21 mouse cellular contexts compared by ENCODE assay signal in genomic region chr2:27268325-27268724, GRCm38 (mm10). TPM values are rescaled to one million over a fixed set of nuclear protein-coding genes. Genes with fewer than 3 reads are reported as not detected.
DNase-seq lines count a peak whose midpoint lies in the region; ATAC-seq and TF ChIP-seq lines count a peak whose summit lies in the region.
"Had no signal": no experiment of that assay in that cellular context is flagged by ENCODE, and none has a peak within 500 bp of the region (broad histone marks: within the 10 kb centered on the region; RNA-seq: fewer than 3 reads in every experiment).

No protein-coding gene starts in this region.

- H3K4me3 ChIP-seq in gastrocnemius, adult 2 months: no peak overlapping the region
- H3K4me3 ChIP-seq in heart, embryonic 13.5 days: no peak overlapping the region
- no peak overlapping the region for H3K4me3 ChIP-seq in heart, adult 2 months
- no peak overlapping the region for H3K4me3 ChIP-seq in heart, postnatal 0 days (ENCODE audit: low read depth, low read length)
- H3K4me3 ChIP-seq: embryonic facial prominence, embryonic 15.5 days; erythroblast, embryonic 14.5 days; forebrain, embryonic 15.5 days; hindbrain, embryonic 15.5 days had no signal

- WGBS in heart, embryonic 13.5 days: 20% methylated on average over 2 of the region's 2 CpGs
- WGBS in heart, adult 2 months: 20% methylated on average over 2 of the region's 2 CpGs
- 11% methylated on average over 2 of the region's 2 CpGs for WGBS in heart, postnatal 0 days

- peaks cover 20% of the 10 kb centered on the region for H3K4me1 ChIP-seq in heart, embryonic 13.5 days
- no peaks in the 10 kb centered on the region for H3K4me1 ChIP-seq in heart, adult 2 months (ENCODE audit: control insufficient read depth, insufficient read depth, low read length)
- peaks cover 9% of the 10 kb centered on the region for H3K4me1 ChIP-seq in heart, postnatal 0 days (ENCODE audit: control insufficient read depth, insufficient read depth)
- H3K4me1 ChIP-seq: embryonic facial prominence, embryonic 15.5 days; forebrain, embryonic 15.5 days; hindbrain, embryonic 15.5 days had no signal

- peak overlapping the region; percentile 54 for H3K9ac ChIP-seq in heart, embryonic 13.5 days
- H3K9ac ChIP-seq in heart, adult 2 months (ENCODE audit: low read depth, low read length): no peak overlapping the region
- H3K9ac ChIP-seq in heart, postnatal 0 days (replicated peaks; ENCODE audit: low read depth, low read length): no peak overlapping the region
- H3K9ac ChIP-seq: embryonic facial prominence, embryonic 15.5 days; forebrain, embryonic 15.5 days; hindbrain, embryonic 15.5 days had no signal

- peaks cover 61% of the 10 kb centered on the region for H3K36me3 ChIP-seq in heart, embryonic 13.5 days
- no peaks in the 10 kb centered on the region for H3K36me3 ChIP-seq in heart, adult 2 months (ENCODE audit: control insufficient read depth, insufficient read depth, low read length)
- H3K36me3 ChIP-seq in heart, postnatal 0 days (replicated peaks; ENCODE audit: control insufficient read depth, insufficient read depth, low read length): peaks cover 17% of the 10 kb centered on the region

- no peak for TF ChIP-seq CTCF in gastrocnemius, adult 2 months (IDR thresholded peaks at IDR 0.05)
- no peak for TF ChIP-seq CTCF in heart, adult 2 months (IDR thresholded peaks at IDR 0.05)
- TF ChIP-seq CTCF in heart, postnatal 0 days (IDR thresholded peaks at IDR 0.05; ENCODE audit: low read depth): no peak

- TF ChIP-seq EP300 in heart, adult 2 months (IDR thresholded peaks at IDR 0.05; ENCODE audit: insufficient read depth, low read depth, low read length): no peak
- no peak for TF ChIP-seq EP300 in heart, postnatal 0 days (IDR thresholded peaks at IDR 0.05; ENCODE audit: low read depth)

- H3K27me3 ChIP-seq in heart, embryonic 13.5 days (replicated peaks): no peaks in the 10 kb centered on the region
- no peaks in the 10 kb centered on the region for H3K27me3 ChIP-seq in heart, adult 2 months (ENCODE audit: control insufficient read depth, insufficient read depth, low read length)
- no peaks in the 10 kb centered on the region for H3K27me3 ChIP-seq in heart, postnatal 0 days (ENCODE audit: control insufficient read depth, insufficient read depth, low read length)
- H3K27me3 ChIP-seq: embryonic facial prominence, embryonic 15.5 days; forebrain, embryonic 15.5 days; hindbrain, embryonic 15.5 days had no signal

- ATAC-seq in heart, embryonic 13.5 days (ENCODE audit: extremely low read depth, insufficient number of reproducible peaks, low FRiP score, low TSS enrichment): no peak
- ATAC-seq in heart, postnatal 0 days (ENCODE audit: insufficient read depth, low read depth): peak; percentile 60
- ATAC-seq: CD4-positive, CD25-positive, alpha-beta regulatory T cell, adult 4 months; forebrain, embryonic 15.5 days; intestine, embryonic 16.5 days had no signal

- intact Hi-C loops in gastrocnemius, adult 2 months (cut with DNase I): no loop called here
- intact Hi-C loops in gastrocnemius, postnatal 36 days (cut with DNase I): no loop called here
- intact Hi-C loops in heart, adult 2 months (cut with DNase I): no loop called here
- intact Hi-C loops in heart, postnatal 25 days (cut with DNase I): no loop called here

- H3K27ac ChIP-seq in gastrocnemius, adult 2 months: no peak overlapping the region
- H3K27ac ChIP-seq in heart, embryonic 13.5 days (replicated peaks): peak overlapping the region; percentile 75
- no peak overlapping the region for H3K27ac ChIP-seq in heart, adult 2 months
- H3K27ac ChIP-seq in heart, postnatal 0 days (ENCODE audit: low read depth): no peak overlapping the region
- H3K27ac ChIP-seq: embryonic facial prominence, embryonic 15.5 days; forebrain, embryonic 15.5 days; hindbrain, embryonic 15.5 days had no signal

- no peaks in the 10 kb centered on the region for H3K79me2 ChIP-seq in heart, adult 2 months (replicated peaks; ENCODE audit: control insufficient read depth, insufficient read depth, low read length)

- TF ChIP-seq POLR2A in heart, adult 2 months (IDR thresholded peaks at IDR 0.05; ENCODE audit: insufficient read depth, low read depth, low read length): no peak

- peaks cover 4% of the 10 kb centered on the region; the same call in 1 of the 2 replicates for H3K9me3 ChIP-seq in heart, embryonic 13.5 days
- H3K9me3 ChIP-seq in heart, postnatal 0 days (replicated peaks; ENCODE audit: control insufficient read depth, low read length): no peaks in the 10 kb centered on the region
- H3K9me3 ChIP-seq: embryonic facial prominence, embryonic 15.5 days; forebrain, embryonic 15.5 days; G1E; hindbrain, embryonic 15.5 days had no signal

- peak; percentile 11 for DNase-seq in gastrocnemius, adult 2 months
- DNase-seq in gastrocnemius, postnatal 36 days: no peak
- no peak for DNase-seq in heart, adult 2 months
- peak; percentile 26 for DNase-seq in heart, postnatal 0 days (ENCODE audit: low spot score)
- DNase-seq in heart, postnatal 25 days (ENCODE audit: low spot score): no peak
- DNase-seq in MN1 (ENCODE audit: low spot score): peak; percentile 18
- DNase-seq: adrenal gland, postnatal 10 days; B cell, adult 2 months; cerebellum, adult 11 months; cerebellum, adult 8-10 months; cerebellum, postnatal 14 days; embryo, embryonic 11 days; gastrocnemius, postnatal 10 days had no signal

- no peak overlapping the region for H3K4me2 ChIP-seq in heart, embryonic 13.5 days
- H3K4me2 ChIP-seq in heart, postnatal 0 days (ENCODE audit: low read depth, low read length): no peak overlapping the region
- H3K4me2 ChIP-seq: embryonic facial prominence, embryonic 15.5 days; forebrain, embryonic 15.5 days; hindbrain, embryonic 15.5 days had no signal

RNA-seq across cellular contexts. Expression of gene Sardh, which starts 20.2 kb away (rescaled TPM):
- total RNA-seq in gastrocnemius, adult 2 months (2021): 1 to 10 TPM in 1 of 2 experiments, under 1 TPM in 1; 0.84 to 1.2 TPM
- total RNA-seq in gastrocnemius, postnatal 36 days (2021): 1 to 10 TPM in 1 of 2 experiments, under 1 TPM in 1; 0.82 to 1.4 TPM
- 17.3 and 18.2 TPM in 2 replicates for polyA plus RNA-seq in heart, embryonic 13.5 days (2015; fragmentation: Nextera tagmentation; extraction: Ambion mirVana)
- 1 to 10 TPM; 4.7 to 6.5 TPM for total RNA-seq in heart, adult 2 months (2021)
- polyA plus RNA-seq in heart, adult 2 months (2012; rRNA removed): 18.0 and 19.1 TPM in 2 replicates
- 31.6 and 46.8 TPM in 2 replicates for total RNA-seq in heart, postnatal 0 days (2014; rRNA removed; ENCODE audit: low replicate concordance)
- 18.1 and 20.7 TPM in 2 replicates for polyA plus RNA-seq in heart, postnatal 0 days (2015; fragmentation: Nextera tagmentation; extraction: Ambion mirVana)
- total RNA-seq in heart, postnatal 25 days (2021): 10 to 100 TPM in 1 of 2 experiments, 1 to 10 TPM in 1; 9.7 to 10.2 TPM
- polyA plus RNA-seq: G1E had no signal

Comparison
In these comparisons a context has a peak if more than half of its experiments do, and no peak if none do; other contexts are left out.
1. DNase-seq: peak in gastrocnemius, adult 2 months (single experiment), heart, postnatal 0 days (single experiment) and MN1 (single experiment); none in gastrocnemius, postnatal 36 days (0 of 2), heart, adult 2 months (0 of 2) and heart, postnatal 25 days (single experiment).